Comparison of ENCODE assay signal across 29 mouse cellular contexts in the genomic region with DNA sequence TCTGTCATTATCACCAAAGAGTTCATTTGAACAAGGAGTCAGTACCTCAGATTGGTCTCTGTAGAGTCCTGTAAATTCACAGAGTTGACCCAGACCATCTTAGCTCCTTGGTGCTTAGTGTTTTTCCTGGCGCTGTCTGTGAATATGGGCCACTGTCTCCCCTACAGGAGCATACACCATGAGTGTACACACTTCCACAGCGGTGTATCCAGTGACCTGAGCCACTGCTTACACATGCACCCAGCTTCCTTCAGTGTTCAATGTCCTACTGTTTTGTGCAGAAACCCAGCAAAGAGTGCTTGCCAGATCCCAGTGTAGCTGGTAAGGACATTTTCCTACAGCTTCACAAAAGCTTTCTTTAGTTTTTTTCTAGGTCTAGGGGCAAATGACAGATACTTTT. TPM values are rescaled to one million over a fixed set of nuclear protein-coding genes. Genes with fewer than 3 reads are reported as not detected.
"Had no signal": no experiment of that assay in that cellular context is flagged by ENCODE, and none has a peak within 500 bp of the region (broad histone marks: within the 10 kb centered on the region; RNA-seq: fewer than 3 reads in every experiment).

No protein-coding gene starts in this region.

- H3K27me3 ChIP-seq: heart, embryonic 12.5 days; hindbrain, embryonic 12.5 days; intestine, embryonic 15.5 days; limb, embryonic 13.5 days; limb, embryonic 15.5 days; liver, embryonic 12.5 days had no signal

- H3K36me3 ChIP-seq: heart, embryonic 10.5 days; heart, embryonic 12.5 days; hindbrain, embryonic 10.5 days; hindbrain, embryonic 12.5 days; intestine, embryonic 15.5 days; limb, embryonic 13.5 days; limb, embryonic 15.5 days; liver, embryonic 12.5 days had no signal

- H3K4me3 ChIP-seq: gastrocnemius, adult 2 months; heart, embryonic 10.5 days; heart, embryonic 12.5 days; hindbrain, embryonic 10.5 days; hindbrain, embryonic 12.5 days; intestine, embryonic 15.5 days; limb, embryonic 13.5 days; limb, embryonic 15.5 days; liver, embryonic 12.5 days had no signal

- H3K9me3 ChIP-seq: heart, embryonic 10.5 days; heart, embryonic 12.5 days; hindbrain, embryonic 10.5 days; hindbrain, embryonic 12.5 days; intestine, embryonic 15.5 days; limb, embryonic 13.5 days; limb, embryonic 15.5 days; liver, embryonic 12.5 days had no signal

- H3K4me2 ChIP-seq: heart, embryonic 12.5 days; hindbrain, embryonic 12.5 days; hindbrain, embryonic 14.5 days; intestine, embryonic 15.5 days; limb, embryonic 13.5 days; limb, embryonic 15.5 days; liver, embryonic 12.5 days had no signal

- H3K27ac ChIP-seq: gastrocnemius, adult 2 months; heart, embryonic 10.5 days; hindbrain, embryonic 10.5 days; hindbrain, embryonic 12.5 days; hindbrain, embryonic 14.5 days; intestine, embryonic 15.5 days; limb, embryonic 13.5 days; limb, embryonic 15.5 days; liver, embryonic 12.5 days; liver, embryonic 14.5 days had no signal

- H3K9ac ChIP-seq: heart, embryonic 12.5 days; hindbrain, embryonic 12.5 days; hindbrain, embryonic 14.5 days; intestine, embryonic 15.5 days; limb, embryonic 13.5 days; limb, embryonic 15.5 days; liver, embryonic 12.5 days; liver, embryonic 14.5 days had no signal

- DNase-seq: gastrocnemius, adult 2 months; gastrocnemius, postnatal 10 days; gastrocnemius, postnatal 25 days; heart, adult 18-20 months; heart, postnatal 10 days; heart, postnatal 4 days; kidney, adult 18-20 months; kidney, adult 8-10 months; kidney, postnatal 10 days; kidney, postnatal 25 days; kidney, postnatal 4 days; layer of hippocampus, adult 9-11 months; layer of hippocampus, postnatal 36 days; left cerebral cortex, postnatal 4 days had no signal

- H3K4me1 ChIP-seq: heart, embryonic 10.5 days; heart, embryonic 12.5 days; hindbrain, embryonic 10.5 days; hindbrain, embryonic 12.5 days; intestine, embryonic 15.5 days; limb, embryonic 13.5 days; limb, embryonic 15.5 days; liver, embryonic 12.5 days had no signal

- ATAC-seq: hindbrain, embryonic 16.5 days; inflammation-experienced regulatory T-cells, adult 6 months; intestine, embryonic 15.5 days; intestine, postnatal 0 days; liver, embryonic 12.5 days had no signal

RNA-seq across cellular contexts. Expression of a gene that starts 22.8 kb away (rescaled TPM):
- polyA plus RNA-seq: frontal cortex, adult 2 months; heart, embryonic 16.5 days; hindbrain, embryonic 10.5 days; hindbrain, embryonic 14.5 days; hindbrain, embryonic 16.5 days; inflammation-experienced regulatory T-cells, adult 6 months had no signal
